In genomic region chr9:15036807-15037206, GRCm38 (mm10) we compare ENCODE assay signal across 11 mouse cellular contexts. TPM values are rescaled to one million over a fixed set of nuclear protein-coding genes. Genes with fewer than 3 reads are reported as not detected.
DNase-seq lines count a peak whose midpoint lies in the region; ATAC-seq lines count a peak whose summit lies in the region.
"Had no signal": no experiment of that assay in that cellular context is flagged by ENCODE, and none has a peak within 500 bp of the region (broad histone marks: within the 10 kb centered on the region; RNA-seq: fewer than 3 reads in every experiment).

No protein-coding gene starts in this region.

- H3K4me2 ChIP-seq in midbrain, embryonic 12.5 days (replicated peaks) = no peak overlapping the region
- no peak overlapping the region for H3K4me2 ChIP-seq in stomach, embryonic 16.5 days (ENCODE audit: low read depth, low read length)
- H3K4me2 ChIP-seq: limb, embryonic 12.5 days had no signal

- peaks cover 31% of the 10 kb centered on the region for H3K9me3 ChIP-seq in megakaryocyte, embryonic 14.5 days
- H3K9me3 ChIP-seq in midbrain, embryonic 12.5 days = no peaks in the 10 kb centered on the region
- no peaks in the 10 kb centered on the region for H3K9me3 ChIP-seq in stomach, embryonic 16.5 days (replicated peaks; ENCODE audit: control insufficient read depth, low read length)
- H3K9me3 ChIP-seq: limb, embryonic 12.5 days had no signal

- peak overlapping the region; percentile 78 for H3K27ac ChIP-seq in midbrain, embryonic 12.5 days (replicated peaks)
- peak overlapping the region; percentile 55; the same call in 1 of the 2 replicates for H3K27ac ChIP-seq in stomach, embryonic 16.5 days (ENCODE audit: low read length)
- H3K27ac ChIP-seq: limb, embryonic 12.5 days had no signal

- peak; percentile 14 for DNase-seq in embryo, embryonic 10.5 days (ENCODE audit: low spot score)
- no peak for DNase-seq in embryo, embryonic 10 days (ENCODE audit: low spot score)
- DNase-seq in urinary bladder, postnatal 4 days (ENCODE audit: low spot score in 2 of 2) = no peak
- DNase-seq in adrenal gland, postnatal 36 days = no peak
- DNase-seq: cerebellum, adult 2 months; lung, postnatal 10 days had no signal

- 35% methylated on average over 4 of the region's 4 CpGs for WGBS in midbrain, embryonic 12.5 days
- 43% methylated on average over 4 of the region's 4 CpGs for whole genome bisulfite sequencing in stomach, embryonic 16.5 days

- H3K36me3 ChIP-seq in megakaryocyte, embryonic 14.5 days (replicated peaks; ENCODE audit: low read length) = peaks cover 56% of the 10 kb centered on the region
- peaks cover 16% of the 10 kb centered on the region for H3K36me3 ChIP-seq in midbrain, embryonic 12.5 days
- H3K36me3 ChIP-seq in stomach, embryonic 16.5 days (ENCODE audit: control insufficient read depth, insufficient read depth, low read length) = no peaks in the 10 kb centered on the region

- no peaks in the 10 kb centered on the region for H3K27me3 ChIP-seq in megakaryocyte, embryonic 14.5 days (replicated peaks)
- H3K27me3 ChIP-seq in midbrain, embryonic 12.5 days = no peaks in the 10 kb centered on the region
- no peaks in the 10 kb centered on the region for H3K27me3 ChIP-seq in stomach, embryonic 16.5 days (ENCODE audit: control insufficient read depth, insufficient read depth, low read length)
- H3K27me3 ChIP-seq: limb, embryonic 12.5 days had no signal

- H3K4me3 ChIP-seq in megakaryocyte, embryonic 14.5 days (replicated peaks) = peak overlapping the region; percentile 87
- H3K4me3 ChIP-seq in midbrain, embryonic 12.5 days = no peak overlapping the region
- H3K4me3 ChIP-seq in stomach, embryonic 16.5 days (replicated peaks; ENCODE audit: low read length) = no peak overlapping the region
- H3K4me3 ChIP-seq: limb, embryonic 12.5 days had no signal

- no peak for ATAC-seq in megakaryocyte, adult 5-6 weeks (ENCODE audit: poor library complexity, severe bottlenecking)
- peak; percentile 73 for ATAC-seq in midbrain, embryonic 12.5 days (ENCODE audit: low FRiP score, low read depth)
- ATAC-seq in stomach, embryonic 16.5 days (ENCODE audit: insufficient read depth, low FRiP score) = peak; percentile 45; the same call in 1 of the 2 replicates

- no peak overlapping the region for H3K9ac ChIP-seq in midbrain, embryonic 12.5 days (replicated peaks)
- 0 out of 2 replicates have a peak overlapping the region, but pooled peaks have one; percentile 21 for H3K9ac ChIP-seq in stomach, embryonic 16.5 days (ENCODE audit: low read length)
- H3K9ac ChIP-seq: limb, embryonic 12.5 days had no signal

- H3K4me1 ChIP-seq in megakaryocyte, embryonic 14.5 days = peaks cover 78% of the 10 kb centered on the region
- peaks cover 19% of the 10 kb centered on the region for H3K4me1 ChIP-seq in midbrain, embryonic 12.5 days
- H3K4me1 ChIP-seq in stomach, embryonic 16.5 days (ENCODE audit: control insufficient read depth, insufficient read depth, low read length) = peaks cover 11% of the 10 kb centered on the region

RNA-seq across cellular contexts. Expression of gene Panx1, which starts 8.5 kb away (rescaled TPM):
- polyA plus RNA-seq in megakaryocyte, embryonic 14.5 days (2012; ENCODE audit: insufficient read depth, low replicate concordance) = 13.0 and 18.4 TPM in 2 replicates
- total RNA-seq in megakaryocyte, adult 5-6 weeks (2015) = 13.9 and 15.1 TPM in 2 replicates
- total RNA-seq in megakaryocyte, adult 5-6 weeks (2017) = 10.2 and 11.5 TPM in 2 replicates
- polyA plus RNA-seq in midbrain, embryonic 12.5 days (2016; fragmentation: Nextera tagmentation; extraction: Ambion mirVana) = 112 and 117 TPM in 2 replicates
- polyA plus RNA-seq in stomach, embryonic 16.5 days (2015; fragmentation: Nextera tagmentation; extraction: Ambion mirVana) = 24.6 and 25.9 TPM in 2 replicates
- 1 to 10 TPM; 8.8 to 9.9 TPM for total RNA-seq in adrenal gland, postnatal 36 days (2021)
